Mouse (Mus musculus): ENCODE results near the gene Ilvbl.
"Not testable (repeated sequence)": the region's sequence is repeated elsewhere in the genome, so short reads cannot be mapped to it uniquely, and the experiment has no call there.

The Ilvbl gene

DNA sequence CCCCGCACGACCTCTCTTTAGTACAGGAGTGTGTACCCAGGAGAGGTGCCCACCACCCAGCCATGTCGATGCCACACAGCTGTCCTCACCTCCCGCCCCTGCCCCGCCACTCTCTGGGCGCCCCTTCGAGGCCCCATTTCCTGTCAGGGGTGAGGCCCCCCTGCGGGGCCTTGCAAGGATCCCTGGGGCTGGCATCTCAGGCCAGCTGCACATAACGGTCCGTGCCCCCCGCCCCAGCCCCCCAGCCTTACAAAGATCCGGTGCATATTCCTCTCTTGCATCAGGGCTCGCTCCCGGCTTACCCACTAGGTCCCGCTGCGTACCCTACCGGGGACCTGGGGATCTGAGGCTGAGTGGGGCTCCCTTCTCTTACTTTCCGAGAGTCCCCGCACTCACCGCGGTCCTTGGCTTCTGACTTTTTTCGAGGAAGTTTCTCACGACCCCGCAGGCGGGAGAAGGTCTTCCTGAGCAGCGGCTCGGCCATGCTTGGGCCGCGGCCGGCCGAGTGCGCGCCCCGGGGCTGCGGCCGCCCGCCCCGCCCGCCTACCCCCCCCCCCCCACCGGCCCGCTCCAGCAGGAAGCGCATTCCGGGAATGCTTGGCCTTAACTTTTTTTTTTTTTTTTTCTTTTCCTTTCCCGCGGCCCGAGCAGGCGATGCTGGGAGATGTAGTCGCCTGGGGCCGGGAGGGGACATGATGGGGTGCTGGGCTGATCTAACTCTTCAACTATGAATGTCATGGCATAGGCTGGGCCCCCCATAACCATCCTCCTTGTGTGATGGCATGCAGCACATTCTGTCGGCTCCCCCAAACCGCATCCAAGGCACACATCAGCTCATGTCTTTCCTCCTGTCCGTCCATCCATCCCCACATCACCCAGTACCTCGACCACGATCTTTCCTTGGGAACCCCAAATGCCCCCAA lies 17.5 kb downstream of the Ilvbl start, which contains the start of gene Syde1:
TSS of gene Syde1 (minus strand) at position 559 of the 923 bp plus-strand sequence.
- peak; percentile 66 for DNase-seq (ENCODE audit: low spot score)

DNA sequence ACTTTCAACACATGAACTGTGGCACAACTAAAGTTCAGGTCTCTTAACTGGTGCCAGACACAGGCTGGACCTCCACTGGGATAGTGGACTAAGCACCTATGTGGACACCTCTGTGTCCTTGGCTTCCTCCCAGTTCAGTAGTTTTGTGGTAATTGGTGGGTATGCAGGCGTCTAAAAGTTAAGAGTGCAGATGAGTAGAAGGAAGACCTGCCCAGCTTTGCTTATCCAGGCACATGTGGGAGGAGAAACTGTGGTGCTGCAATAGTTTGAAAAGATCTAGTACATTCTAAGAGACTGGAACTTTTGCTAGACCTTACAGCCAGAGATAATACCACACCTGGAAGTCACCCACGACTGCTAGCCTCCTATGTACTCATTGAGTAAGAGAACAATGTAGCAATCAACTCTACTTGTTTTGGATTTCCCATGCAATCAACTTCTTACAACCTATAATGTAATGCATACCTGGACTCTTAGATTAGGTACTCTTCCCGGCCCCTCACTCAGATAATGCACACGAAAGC lies 18.8 kb downstream of the Ilvbl start:
- no peak for DNase-seq (ENCODE audit: low spot score)

DNA sequence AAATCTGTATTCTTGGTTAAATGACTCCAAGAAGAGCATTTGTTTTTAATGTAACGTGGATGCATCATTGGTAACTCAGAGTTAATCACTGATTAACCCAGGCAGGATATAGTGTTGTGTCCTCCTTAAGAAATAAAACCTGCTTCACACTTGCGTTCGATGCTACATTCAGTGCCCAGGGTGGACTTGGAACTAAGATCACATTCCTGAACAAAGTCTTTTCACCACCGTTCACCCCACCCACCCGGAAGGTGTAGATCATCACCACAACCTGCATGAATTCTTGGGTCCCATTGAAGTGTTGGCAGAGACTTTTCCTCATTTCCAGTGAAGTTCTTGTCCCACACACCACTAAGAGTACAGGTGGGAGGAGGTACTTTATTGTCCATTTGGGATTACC lies 19.6 kb downstream of the Ilvbl start:
- no peak for DNase-seq (ENCODE audit: low spot score)

DNA sequence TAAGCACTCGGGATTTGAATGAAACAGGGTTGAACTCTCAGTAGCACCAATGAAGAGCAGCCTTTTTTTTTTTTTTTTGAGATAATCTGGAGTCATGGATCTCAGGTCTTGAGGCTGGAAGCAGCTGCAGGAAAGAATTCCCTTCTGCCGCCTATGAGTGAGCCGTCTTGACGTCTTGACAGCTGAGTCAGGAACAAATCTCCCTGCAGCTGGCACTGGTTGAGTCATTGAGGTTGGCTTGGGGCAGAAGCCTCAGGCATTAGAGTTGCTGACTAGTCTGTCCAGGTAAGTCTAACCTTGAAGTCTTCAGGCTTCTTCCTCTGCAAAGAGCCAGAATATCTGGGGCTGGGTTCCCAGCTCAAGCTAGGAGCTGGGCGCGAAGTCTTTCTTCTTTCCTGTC lies 20.0 kb downstream of the Ilvbl start:
- DNase-seq (ENCODE audit: low spot score): peak; percentile 30

DNA sequence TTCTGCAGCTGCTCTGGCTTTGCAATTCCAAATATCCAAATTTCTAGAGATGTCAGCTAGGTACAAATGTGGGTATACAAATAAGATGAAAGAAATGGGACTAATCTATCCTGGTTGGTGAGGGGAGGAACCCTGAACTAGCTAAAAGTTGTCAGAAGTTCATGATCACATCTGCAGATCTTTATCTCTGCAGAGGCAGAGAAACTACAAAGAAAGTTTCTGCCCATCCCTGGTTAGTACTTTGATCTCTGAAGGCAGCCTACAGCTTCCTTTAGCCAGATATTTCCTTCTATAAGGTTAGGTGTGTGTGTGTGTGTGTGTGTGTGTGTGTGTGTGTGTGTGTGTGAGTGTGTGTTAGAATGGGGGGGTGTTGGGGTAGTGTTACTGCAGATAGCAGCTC lies 20.4 kb downstream of the Ilvbl start:
- no peak for DNase-seq (ENCODE audit: low spot score)

DNA sequence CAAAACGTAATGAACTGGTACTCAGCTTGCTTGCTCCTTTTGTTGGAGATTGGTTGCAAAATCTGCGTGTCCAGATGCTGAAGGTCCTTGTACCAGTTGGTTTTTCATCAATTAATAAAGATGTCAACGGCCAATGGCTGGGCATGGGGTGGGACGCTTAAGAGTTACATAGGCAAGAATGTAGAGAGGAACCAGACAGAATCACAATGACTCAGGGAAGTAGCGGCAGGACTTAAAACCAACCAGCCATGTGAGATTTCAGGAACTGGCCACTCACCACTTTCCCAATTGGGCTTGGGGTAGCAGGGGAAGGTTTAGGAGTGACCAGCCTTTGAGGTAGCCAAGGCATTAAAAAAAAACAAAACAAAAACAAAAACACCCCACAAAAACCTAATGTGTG lies 25.7 kb downstream of the Ilvbl start:
- no peak for DNase-seq (ENCODE audit: low spot score)

DNA sequence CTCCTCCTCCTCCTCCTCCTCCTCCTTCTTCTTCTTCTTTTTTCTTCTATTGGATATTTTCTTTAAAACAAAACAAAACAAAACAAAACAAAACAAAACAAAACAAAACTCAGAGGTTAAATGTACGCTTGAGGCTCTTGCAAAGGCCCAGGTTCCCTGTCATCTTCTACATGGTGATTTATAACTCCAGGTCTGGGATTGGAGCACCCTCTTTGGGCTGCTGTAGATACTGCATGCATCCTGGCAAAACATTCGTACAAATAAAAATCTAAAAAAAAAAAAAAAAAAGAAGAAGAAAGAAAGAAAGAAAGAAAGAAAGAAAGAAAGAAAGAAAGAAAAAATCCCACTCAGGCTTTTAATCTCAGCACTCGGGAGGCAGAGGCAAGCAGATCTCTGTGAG lies 30.9 kb downstream of the Ilvbl start:
- no peak for DNase-seq (ENCODE audit: low spot score)

DNA sequence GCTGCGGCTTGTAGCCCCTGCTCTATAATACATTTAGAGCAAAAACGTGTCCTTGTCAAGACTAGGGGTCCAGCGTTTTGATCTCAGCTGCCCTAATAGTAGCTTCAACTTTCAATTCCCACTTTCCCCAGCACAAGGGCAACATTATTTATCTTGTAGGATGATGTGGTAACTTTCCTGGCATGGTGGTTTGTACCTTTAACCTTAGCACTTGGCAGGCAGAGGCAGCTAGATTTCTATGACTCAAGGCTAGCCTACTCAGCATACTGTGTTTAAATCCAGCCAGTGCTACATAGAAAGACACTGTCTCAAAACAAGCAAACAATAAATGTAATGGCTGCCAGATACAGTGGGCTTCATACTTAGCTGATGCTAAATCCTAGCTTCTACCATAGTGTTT lies 33.5 kb downstream of the Ilvbl start:
- DNase-seq (ENCODE audit: low spot score): no peak

DNA sequence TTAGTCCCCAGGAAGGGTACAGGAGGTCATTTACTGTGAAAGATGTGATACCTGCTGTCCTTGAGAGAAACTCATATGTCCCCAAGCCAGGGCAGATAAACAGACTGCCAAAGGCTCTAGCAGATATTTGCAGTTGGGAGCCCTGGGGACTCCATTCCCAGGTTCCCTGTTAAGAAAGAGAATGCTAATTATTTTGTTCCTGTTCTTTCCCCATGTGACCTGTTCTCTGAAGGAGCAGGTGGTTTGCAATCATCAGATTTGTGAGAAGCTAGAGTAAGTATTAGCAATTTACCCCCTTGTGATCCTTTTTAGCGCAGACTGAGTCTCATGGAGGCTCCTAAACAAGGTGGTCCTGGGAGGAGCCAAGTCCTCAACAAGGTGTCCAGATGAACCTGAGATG lies 43.8 kb downstream of the Ilvbl start, which contains the start of gene Olfr1357:
TSS of gene Olfr1357 (minus strand) at position 101 of the 400 bp plus-strand sequence.
- DNase-seq (ENCODE audit: low spot score): no peak

DNA sequence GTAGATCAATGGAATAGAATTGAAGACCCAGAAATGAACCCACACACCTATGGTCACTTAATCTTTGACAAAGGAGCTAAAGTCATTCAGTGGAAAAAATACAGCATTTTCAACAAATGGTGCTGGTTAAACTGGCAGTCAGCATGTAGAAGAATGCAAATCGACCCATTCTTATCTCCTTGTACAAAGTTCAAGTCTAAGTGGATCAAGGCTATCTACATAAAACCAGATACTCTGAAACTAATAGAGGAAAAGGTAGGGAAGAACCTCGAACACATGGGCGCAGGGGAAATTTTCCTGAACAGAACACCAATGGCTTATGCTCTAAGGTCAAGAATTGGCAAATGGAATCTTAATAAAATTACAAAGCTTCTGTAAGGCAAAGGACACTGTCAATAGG lies 49.0 kb downstream of the Ilvbl start:
- DNase-seq (ENCODE audit: low spot score): not testable (repeated sequence)

DNA sequence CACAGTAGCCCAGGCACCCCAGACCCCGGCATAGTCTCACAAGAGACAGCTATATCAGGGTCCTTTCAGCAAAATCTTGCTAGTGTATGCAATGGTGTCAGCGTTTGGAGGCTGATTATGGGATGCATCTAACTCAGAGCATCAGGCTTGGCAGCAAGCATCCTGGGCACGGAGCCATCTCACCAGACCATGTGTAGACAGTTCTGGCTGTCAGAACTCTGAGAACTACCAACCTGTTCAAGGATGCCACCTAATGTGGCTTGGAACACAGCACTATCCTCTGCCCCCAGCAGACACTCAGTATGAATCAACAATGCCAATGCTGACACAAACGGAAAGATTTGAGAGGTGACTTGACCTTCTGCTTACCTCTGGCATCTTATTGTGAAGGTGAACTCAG lies 56.0 kb downstream of the Ilvbl start:
- DNase-seq (ENCODE audit: low spot score): no peak

DNA sequence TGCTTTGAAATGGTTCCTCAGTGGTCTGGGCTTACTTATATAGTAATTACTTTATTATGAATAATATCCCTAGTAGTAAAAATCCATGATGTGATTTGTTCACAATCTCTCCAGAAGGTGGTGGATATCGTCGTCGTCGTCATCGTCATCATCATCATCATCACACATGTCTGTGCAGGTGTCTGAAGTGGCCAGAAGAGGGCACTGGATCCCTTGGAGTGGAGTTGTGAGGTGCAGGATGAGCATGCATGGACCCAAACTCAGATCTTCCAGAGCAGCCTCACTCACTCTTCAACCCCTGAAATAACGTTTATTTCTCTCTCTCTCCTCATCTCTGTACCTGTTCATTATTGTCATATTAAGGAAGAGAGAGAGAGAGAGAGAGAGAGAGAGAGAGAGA lies 58.2 kb downstream of the Ilvbl start:
- DNase-seq (ENCODE audit: low spot score): peak; percentile 48

Measured in testis, postnatal 10 days (tissue).